Mouse (Mus musculus): ENCODE results near the gene Cdk4.
A peak's percentile ranks its signal among the peaks of the same experiment; 100 is the strongest.
"Not testable (repeated sequence)": the region's sequence is repeated elsewhere in the genome, so short reads cannot be mapped to it uniquely, and the experiment has no call there.

Cdk4 gene

DNA sequence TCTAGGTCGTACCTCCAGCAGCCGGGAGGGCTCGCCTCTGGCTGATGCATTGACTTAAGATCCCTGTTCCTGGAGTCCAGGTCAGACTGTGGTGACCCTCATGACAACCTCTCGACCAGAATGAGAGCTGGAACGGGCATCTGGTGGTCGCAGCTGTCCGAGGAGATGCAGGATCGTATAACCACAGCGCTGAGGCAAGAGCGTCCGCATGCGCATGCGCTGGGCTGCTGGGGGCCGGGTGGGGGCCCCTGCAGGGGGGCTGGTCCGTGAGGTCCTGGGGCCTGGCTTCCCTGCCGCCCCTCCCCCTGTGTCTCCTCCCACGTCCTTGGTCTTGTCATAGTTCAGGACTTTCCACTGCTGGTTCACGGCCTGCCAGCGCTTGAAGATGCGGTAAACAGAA lies 6.8 kb upstream of the Cdk4 start:
- DNase-seq (ENCODE audit: low read depth, low spot score) = no peak

DNA sequence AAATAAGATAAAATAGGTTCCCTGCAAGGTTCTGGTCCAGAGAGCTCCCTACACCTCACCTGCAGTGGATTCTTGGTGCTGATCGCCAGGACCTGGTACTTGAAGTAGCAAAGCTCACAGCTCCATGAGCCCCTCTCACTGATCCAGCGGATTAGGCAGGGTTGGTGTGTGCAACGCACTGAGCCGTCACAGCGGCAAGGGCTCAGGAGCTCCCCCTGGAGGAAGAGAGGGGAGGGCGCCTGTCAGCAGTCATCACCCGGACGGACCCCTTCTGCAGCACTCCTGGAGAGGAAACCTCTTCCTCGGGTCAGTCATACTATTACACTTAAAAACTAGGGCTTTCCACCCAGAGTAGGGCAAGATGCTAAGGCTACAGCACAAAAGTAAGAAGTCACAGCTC lies 5.2 kb upstream of the Cdk4 start:
- DNase-seq (ENCODE audit: low read depth, low spot score) = no peak

DNA sequence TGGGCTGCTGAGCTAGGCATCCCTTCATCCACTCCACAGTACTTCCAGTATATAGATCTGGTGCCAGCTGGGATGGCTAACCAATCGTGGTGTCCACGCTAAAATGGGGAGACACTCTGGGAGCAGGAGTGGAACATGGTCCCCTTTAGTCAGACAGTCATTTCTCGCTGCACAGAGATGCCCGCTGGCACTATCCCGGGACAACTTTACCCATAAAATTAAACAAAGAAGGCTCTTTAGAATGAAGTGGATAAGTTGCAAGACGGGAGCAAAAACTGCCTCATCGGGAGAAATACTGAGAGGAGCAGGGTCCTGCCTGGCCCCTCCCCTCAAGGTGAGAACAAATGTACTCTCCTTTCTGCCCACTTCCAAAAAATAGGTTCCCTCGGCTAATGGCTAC lies 4.6 kb upstream of the Cdk4 start:
- DNase-seq (ENCODE audit: low read depth, low spot score) = no peak

DNA sequence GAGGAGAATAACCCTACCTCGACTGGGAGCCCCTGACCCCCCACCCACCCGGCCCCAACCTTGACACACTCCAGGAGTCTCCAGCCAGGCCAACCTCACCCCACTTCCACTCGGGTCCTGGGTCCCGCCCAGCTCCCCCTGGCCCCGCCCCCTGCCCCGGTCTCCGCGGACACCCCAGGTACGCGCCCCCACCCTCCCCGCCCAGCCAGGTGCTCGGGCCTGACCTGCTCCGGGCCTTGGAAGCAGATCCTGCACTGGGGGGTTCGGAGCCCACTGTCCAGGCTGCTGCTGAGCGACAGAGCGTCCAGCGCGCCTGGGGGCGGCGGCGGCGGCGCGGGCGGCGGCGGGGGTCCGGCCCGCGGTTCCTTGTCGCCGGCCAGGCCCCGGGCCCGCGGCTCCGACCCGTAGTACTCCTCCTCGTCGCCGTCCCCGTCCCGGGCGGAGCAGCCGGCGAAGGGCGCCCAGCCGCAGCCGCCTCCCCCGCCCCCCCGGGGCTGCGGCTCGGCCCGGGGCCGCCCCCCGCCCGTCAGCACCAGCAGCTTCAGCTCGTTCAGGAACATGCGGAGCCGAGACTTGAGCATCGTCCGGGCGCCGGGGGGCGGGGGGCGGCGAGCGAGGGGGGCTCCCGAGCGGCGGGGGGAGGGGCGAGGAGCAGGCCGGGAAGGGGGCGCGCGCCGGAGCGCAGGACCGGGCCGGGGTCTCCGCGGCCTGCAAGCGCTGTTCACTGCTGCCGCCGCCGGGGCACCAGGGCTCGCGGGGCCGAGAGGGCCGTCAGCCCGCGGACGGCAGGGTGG lies 4.0 kb upstream of the Cdk4 start:
- no peak for DNase-seq (ENCODE audit: low read depth, low spot score)

DNA sequence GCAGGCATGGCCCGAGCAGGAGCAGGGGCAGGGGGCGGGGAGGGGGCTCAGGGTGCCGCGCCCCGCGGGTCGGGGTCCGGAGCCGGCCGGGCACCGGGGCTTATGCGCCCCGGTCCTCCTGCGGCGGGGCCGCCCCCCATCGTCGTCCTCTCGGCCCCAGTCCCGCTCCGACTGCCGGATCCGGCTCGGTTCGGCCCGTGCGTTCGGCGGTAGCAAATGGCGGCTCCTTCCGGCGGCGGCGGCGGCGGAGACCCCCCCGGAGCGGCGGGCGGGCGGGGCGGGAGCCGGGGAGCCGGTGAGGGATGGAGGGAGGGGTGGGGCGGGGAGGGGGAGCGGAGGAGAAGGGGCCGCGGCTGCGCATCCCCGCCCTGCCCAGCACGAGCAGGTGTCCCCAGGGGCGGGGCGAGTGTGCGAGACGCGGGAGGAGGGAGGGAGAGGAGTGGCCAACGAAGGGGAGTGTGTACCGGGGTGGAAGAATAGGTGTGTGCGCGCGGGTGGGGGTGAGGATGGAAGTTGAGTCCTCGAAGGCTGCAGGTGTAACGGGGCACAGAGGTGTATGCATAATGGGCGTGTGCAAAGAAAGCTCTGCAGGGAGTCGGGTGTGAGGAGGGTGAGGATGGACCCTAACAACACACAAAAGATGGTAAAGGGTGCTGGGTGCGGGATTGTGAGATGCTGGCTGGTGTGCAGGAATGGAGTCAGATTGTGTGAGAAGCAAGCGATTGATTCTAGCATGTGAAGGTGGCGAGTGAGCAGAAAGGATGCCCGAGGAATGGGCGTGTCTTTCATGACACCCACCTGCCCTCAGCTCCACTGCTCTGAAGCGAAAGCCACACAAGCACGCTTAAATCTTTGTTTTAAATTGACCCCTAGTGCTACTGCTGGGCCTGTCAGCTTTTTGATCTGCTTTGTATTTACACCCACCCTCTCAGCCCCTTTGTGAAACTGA lies 3.1 kb upstream of the Cdk4 start, which contains the start of gene March9:
Gene March9, minus strand, starts transcription at position 217 of the 949 bp plus-strand sequence.
- DNase-seq (ENCODE audit: low read depth, low spot score) = no peak

DNA sequence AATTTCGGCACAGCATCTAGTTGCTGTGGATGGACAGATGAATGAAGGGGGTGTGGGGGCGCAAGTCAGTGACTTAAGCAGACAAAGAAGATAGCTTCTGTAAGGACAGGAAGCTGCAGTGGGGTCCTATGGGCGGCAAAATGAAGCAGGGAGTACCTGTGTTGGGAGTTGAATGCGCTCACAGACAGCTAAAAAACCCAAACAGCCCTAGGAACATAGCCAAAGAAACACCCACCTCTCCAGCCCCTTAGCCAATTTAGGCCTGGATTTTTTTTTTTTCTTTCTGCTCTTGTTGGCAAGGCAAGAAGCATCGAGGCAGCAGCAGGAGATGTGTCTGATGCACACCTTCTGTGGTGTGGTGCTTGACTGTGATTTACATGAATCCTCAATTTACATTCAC lies 2.2 kb upstream of the Cdk4 start:
- DNase-seq (ENCODE audit: low read depth, low spot score) = no peak

DNA sequence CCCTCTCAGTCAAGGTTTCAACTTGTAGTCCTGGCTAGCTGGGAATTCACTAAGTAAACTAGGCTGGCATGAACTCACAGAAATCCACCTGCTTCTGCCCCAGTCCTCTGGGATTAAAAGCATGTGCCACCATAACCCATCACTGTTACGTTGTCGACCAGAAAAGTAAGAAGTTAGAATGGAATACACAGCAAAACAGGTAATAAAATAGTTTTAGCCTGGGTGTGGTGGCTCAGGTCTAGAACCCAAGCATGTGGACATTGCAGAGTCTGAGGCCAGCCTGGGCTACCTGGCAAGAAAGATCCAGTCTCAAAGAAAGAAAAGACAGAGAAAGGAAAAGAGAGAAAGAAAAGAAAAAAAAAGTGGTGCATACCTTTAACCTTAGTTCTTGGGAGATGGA lies 1.8 kb upstream of the Cdk4 start:
- no peak for DNase-seq (ENCODE audit: low read depth, low spot score)

DNA sequence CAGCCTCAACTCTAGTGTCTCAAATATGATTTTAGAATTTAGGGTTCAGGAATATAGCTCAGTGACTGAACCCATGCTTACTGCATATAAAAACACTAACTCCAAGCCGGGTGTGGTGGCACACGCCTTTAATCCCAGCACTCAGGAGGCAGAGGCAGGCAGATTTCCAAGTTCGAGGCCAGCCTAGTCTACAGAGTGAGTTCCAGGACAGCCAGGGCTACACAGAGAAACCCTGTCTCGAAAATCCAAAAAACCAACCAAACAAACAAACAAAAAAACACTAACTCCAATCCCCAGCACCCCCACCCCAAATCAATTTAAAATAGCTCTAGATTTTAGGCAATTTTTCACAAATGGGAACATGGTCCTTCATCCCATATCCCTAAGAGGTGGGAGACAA lies 1.2 kb upstream of the Cdk4 start:
- DNase-seq (ENCODE audit: low read depth, low spot score) = not testable (repeated sequence)

DNA sequence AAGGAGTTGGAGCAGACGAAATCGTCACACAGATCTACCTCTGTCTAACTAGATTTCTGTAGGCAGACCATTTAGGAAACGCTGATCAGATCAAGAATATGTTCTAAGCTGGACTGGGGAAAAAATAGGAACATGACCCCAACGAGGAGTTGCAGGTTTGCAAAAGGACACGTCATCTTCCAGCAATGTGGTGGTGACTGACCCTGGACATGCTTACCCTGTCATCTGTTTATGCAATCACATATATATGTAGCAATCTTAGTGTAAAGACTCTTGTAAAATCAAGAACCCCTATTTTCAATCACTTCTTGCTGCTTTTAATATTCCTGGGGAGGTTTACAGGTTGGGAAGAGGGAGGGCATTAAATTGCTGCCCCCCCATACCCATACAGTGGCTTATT lies 831 bp upstream of the Cdk4 start:
- DNase-seq (ENCODE audit: low read depth, low spot score) = no peak

DNA sequence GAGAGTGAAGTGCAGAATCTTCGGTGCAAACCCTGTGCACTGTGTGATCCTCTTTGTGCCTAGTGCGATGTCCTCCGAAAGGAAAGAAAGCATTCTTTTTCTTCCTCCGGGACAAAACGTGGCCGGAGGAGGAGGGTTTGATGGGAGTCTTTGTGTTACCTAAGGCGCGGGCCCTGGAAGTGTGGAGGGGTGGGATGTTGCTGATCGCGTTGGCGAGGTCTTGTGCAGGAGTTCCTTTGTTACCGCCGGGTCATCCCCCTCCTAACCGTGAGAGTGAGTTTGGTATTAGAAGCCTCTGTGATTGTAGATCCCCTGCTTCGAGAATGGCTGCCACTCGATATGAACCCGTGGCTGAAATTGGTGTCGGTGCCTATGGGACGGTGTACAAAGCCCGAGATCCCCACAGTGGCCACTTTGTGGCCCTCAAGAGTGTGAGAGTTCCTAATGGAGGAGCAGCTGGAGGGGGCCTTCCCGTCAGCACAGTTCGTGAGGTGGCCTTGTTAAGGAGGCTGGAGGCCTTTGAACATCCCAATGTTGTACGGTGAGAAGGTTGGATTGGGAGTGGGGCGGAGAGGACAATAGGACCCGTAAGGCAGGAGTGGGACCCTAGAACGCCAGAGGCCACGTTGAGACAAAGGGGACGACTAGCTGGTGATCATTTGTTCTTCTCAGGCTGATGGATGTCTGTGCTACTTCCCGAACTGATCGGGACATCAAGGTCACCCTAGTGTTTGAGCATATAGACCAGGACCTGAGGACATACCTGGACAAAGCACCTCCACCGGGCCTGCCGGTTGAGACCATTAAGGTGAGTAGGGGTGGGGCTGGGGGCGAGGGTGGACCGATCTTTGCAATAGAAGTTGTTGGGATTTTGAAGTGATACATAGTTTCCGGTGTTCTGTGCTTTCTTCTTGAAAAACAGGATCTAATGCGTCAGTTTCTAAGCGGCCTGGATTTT lies 858 bp downstream of the Cdk4 start:
- no peak for DNase-seq (ENCODE audit: low read depth, low spot score)

DNA sequence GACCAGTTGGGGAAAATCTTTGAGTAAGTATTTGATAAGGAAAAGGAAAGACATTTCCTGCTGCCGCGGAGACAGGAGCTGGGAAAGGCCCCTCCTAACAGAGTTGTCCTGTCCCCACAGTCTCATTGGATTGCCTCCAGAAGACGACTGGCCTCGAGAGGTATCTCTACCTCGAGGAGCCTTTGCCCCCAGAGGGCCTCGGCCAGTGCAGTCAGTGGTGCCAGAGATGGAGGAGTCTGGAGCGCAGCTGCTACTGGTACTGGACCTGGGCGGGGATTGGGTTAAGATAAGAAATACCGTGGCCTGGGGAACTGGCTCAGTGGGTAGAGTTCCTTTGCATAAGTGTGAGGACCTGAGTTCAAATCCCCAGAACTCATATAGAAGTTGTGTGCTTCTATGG lies 2.6 kb downstream of the Cdk4 start:
- DNase-seq (ENCODE audit: low read depth, low spot score) = no peak

DNA sequence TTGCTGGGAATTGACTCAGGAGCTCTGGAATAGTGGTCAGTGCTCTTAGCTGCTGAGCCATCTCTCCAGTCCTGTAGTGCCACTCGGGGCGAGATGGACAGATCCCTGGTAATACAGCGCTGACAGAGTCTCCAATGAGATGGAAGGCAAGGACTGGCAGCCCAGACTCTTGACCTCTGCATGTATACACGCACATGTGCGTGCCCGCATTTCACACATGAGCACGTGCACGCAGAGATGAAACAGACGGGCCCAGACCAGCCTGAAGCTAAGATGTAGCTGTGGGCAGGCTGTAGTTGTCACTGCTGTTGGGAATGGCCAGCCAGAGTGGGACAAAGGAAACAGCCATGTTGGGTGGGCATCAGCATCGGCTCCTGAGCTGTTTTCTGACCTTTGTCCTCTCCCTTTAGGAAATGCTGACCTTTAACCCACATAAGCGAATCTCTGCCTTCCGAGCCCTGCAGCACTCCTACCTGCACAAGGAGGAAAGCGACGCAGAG lies 3.2 kb downstream of the Cdk4 start:
- no peak for DNase-seq (ENCODE audit: low read depth, low spot score)

DNA sequence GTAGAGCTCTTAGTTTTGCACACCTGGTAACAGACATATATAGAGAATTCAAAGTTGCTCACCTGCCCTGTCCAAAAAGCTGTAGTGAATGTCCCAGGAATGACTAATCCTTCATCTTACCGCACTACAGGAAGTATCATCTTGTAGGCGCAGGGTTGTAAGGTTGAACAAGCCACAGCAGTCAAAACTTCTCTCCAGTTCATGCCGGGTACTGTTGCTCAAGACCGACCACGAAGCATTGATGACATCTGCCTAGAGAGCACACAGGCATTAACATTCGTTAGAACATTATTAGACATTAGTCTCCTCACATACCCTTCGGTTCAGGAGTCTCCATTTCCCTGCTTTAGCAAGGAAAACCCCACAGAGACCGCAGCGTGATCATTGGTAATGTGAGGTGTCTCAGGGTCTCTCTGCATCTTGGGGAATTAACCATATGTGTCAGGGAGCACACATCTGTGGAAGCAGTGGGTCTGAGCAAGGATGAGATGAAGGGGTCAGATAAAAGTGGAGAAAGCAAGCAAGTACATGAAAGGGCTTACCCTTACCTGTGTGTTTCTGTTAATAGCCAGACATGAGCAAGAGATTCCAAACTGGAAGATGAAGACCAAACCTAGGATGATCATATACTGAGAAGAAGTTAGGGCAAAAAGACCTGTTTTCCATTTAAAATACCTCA lies 5.2 kb downstream of the Cdk4 start:
- DNase-seq (ENCODE audit: low read depth, low spot score) = no peak

DNA sequence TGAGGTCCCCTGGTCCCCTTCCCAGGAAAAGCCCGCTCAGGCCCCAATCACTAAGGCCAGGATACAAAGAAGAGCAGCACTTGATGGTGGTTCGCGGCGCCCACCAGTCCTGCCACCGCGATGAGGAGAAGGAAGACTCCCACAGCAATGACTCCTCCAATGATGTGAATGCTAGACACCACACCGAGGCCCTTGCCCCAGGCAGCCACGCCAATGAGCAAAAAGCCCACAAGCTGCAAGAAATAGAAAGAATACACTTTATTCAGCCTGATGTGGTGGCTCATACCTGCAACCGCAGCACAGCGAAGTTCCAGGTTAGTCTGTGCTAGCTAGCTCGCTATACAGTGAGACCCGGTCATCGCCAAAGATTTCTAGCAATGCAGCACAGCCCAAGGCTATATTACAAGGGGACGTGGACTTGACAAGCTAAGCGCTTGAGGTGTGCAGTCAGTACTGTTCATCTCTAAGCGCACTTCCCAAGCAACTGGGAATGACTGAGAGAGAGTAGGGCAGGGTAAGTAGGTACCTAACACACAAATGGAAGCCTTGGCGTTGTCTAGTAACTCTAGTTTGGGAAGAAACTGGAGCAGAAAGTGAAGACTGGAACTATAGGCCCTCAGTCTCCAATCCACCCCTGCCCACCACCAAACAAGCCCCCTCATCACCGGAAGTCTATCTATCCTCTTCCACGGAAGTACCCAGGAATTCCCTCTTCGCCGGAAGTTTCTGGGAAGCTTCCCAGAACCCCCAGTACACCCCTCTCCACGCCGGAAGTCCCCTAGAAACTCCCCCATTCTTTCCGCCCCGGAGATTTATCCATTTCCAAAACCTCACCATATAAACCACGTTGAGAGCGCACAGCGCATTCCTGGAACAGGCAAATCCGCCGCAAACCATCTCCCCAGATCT lies 6.2 kb downstream of the Cdk4 start:
- DNase-seq (ENCODE audit: low read depth, low spot score) = no peak

DNA sequence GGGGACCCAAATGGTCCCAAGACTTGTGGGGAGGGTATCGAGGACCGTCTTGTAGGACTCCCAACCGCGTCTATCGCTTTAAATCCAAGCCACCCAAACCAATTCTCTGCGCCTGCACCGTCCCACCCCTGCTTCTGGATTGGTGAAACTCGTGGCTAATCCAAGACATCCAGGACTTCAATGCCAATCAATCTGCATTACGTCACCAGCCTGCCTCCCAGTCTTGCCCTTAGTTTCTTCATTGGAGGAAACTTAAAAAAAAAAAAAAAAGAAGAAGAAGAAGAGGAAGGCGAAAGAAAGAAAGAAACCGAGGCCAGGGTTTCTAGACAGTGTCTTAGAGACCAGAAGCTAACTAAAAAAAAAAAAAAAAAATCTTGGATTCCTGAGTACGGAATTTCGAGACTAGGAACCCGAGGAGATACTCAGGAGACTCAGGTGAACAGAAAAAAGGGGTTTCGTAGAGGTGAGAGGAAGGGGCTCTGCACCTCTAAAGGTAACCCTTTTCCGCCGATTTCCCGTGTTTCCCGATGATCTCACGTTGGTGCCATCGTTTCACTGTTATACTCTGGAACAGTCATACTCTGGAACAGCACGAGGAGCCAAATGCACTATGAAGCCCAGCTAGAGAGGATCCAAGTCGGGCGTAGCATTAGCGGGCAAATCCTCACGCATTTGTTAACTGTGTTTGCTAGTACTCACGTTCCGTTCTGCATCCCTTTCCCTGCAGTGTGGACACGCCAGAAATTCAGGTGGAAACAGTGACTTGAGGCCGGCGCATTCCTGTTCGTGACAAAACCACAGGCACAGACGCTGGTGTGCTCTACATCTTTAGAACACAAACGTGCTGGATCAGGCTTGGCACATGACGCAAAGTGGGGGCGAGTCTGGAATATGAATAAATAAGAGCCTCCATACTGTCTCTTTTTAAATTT lies 7.1 kb downstream of the Cdk4 start, which contains the start of gene Tspan31:
Gene Tspan31, minus strand, starts transcription at position 75 of the 932 bp plus-strand sequence.
- DNase-seq (ENCODE audit: low read depth, low spot score) = peak; percentile 99

DNA sequence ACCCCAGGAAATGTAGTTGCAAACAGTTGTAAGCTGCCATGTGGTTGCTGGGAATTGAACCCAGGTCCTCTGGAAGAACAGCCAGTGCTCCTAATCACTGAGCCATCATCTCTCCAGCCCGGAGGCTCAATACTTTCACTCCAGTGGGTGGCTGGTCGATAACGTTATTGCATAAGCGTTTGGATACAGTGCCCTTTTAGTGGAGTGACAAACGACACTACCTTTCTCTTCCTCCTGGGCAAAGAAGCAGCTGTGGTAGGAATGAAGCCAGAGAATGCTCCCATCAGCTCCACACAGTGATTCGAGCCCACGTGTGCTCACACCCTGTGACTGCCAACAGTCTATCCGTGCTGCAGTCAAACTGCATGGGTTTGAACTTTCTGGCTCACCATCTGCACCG lies 7.9 kb downstream of the Cdk4 start:
- no peak for DNase-seq (ENCODE audit: low read depth, low spot score)

DNA sequence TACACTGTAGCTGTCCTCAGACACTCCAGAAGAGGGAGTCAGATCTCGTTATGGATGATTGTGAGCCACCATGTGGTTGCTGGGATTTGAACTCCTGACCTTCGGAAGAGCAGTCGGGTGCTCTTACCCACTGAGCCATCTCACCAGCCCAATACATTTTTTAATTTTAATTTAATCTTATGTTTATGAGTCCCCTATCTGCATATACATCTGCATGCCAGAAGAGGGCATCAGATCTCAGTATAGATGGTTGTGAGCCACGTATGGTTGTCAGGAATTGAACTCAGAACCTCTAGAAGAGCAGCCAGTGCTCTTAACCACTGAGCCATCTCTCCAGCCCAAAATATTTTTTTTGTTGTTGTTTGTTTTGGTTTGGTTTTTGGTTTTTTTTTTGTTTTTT lies 8.9 kb downstream of the Cdk4 start:
- not testable (repeated sequence) for DNase-seq (ENCODE audit: low read depth, low spot score)

DNA sequence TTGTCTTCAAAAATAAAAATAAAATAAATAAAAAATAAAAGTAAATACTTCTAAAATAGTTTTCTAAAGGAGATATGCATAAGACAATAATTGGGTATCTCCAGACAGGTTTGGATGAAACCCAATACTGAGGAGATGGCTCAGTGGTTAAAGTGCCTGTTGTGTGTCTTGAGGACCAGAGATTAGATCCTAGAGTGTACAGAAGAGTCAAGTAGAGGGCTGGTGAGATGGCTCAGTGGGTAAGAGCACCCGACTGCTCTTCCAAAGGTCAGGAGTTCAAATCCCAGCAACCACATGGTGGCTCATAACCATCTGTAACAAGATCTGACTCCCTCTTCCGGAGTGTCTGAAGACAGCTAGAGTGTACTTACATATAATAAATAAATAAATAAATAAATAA lies 9.6 kb downstream of the Cdk4 start:
- DNase-seq (ENCODE audit: low read depth, low spot score) = not testable (repeated sequence)

DNA sequence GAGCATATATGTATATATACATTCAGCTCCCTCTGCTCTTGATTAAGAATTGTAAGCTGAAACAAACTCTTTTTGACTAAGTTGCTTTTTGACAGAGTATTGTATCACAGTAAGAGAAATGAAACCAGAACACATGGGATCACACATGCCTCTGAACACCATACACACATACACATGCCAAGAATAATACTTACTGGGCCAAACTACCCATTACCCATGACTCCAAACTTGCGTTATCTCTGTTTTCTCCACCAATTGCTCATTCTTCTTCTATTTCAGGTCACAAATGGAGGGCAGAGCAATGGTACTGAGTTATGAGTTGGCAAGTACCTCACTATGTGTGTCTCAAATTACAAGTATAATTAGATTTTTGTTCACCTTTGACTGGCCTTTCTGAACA lies 10.6 kb downstream of the Cdk4 start:
- DNase-seq (ENCODE audit: low read depth, low spot score) = no peak

Measured in telencephalon, adult 2 months (tissue).